Mouse (Mus musculus) activated CD4-positive, CD25-positive, alpha-beta regulatory T cell, adult 9 weeks (primary cell): ENCODE data around the gene Olfr533. TPM values are rescaled to one million over a fixed set of nuclear protein-coding genes. Genes with fewer than 3 reads are reported as not detected.

ENCODE experiments used
- polyA plus RNA-seq: library from polyadenylated mRNA; unstranded; fragments of 100-300 nt; shearing (Covaris generic); gene quantifications from one replicate; pipeline ENCODE4 v1.2.1, GENCODE M21; 2017

Gene Olfr533
- polyA plus RNA-seq, result not detected

GRCm38 (mm10) chr7:140463070-140463469 is at the start of gene Olfr533:
Olfr533 (plus strand) TSS chr7:140463370.

GRCm38 (mm10) chr7:140421539-140421938 is 41.6 kb upstream of the Olfr533 start, which contains the start of gene Olfr532:
Olfr532 (minus strand) TSS chr7:140421639.

GRCm38 (mm10) chr7:140483916-140484315 is 20.7 kb downstream of the Olfr533 start, which contains the start of gene Olfr535:
Olfr535 (plus strand) TSS chr7:140484216.

GRCm38 (mm10) chr7:140507346-140508021 is 44.3 kb downstream of the Olfr533 start, which contains the start of gene Olfr536:
Olfr536 (minus strand) TSS chr7:140507396.

Other genes starting within 250 kb of the Olfr533 start
- gene Cd163l1, start 245.1 kb upstream of the Olfr533 start, polyA plus RNA-seq, result not detected
- 0.56 TPM for gene 5830411N06Rik, start 216.1 kb upstream of the Olfr533 start, polyA plus RNA-seq
- not detected for gene Olfr525, start 142.5 kb upstream of the Olfr533 start, polyA plus RNA-seq
- not detected for gene Olfr527, start 129.4 kb upstream of the Olfr533 start, polyA plus RNA-seq
- gene Olfr60, start 101.7 kb upstream of the Olfr533 start, polyA plus RNA-seq, result 0.27 TPM
- gene Olfr530, start 87.0 kb upstream of the Olfr533 start, polyA plus RNA-seq, result not detected
- gene Olfr531, start 60.5 kb upstream of the Olfr533 start, polyA plus RNA-seq, result not detected
- gene Olfr532, start 41.7 kb upstream of the Olfr533 start, polyA plus RNA-seq, result not detected
- not detected for gene Olfr535, start 20.8 kb downstream of the Olfr533 start, polyA plus RNA-seq
- gene Olfr536, start 44.0 kb downstream of the Olfr533 start, polyA plus RNA-seq, result not detected
- gene Olfr538, start 104.5 kb downstream of the Olfr533 start, polyA plus RNA-seq, result not detected
- not detected for gene Olfr46, start 137.9 kb downstream of the Olfr533 start, polyA plus RNA-seq
- not detected for gene Olfr61, start 165.6 kb downstream of the Olfr533 start, polyA plus RNA-seq
- not detected for gene Olfr53, start 183.1 kb downstream of the Olfr533 start, polyA plus RNA-seq
- gene Olfr539, start 196.6 kb downstream of the Olfr533 start, polyA plus RNA-seq, result not detected
- 0.09 TPM for gene Olfr45, start 218.6 kb downstream of the Olfr533 start, polyA plus RNA-seq
- gene Olfr541, start 233.9 kb downstream of the Olfr533 start, polyA plus RNA-seq, result not detected